Mouse (Mus musculus): Measurements from ENCODE around the gene Atxn1.
A peak's percentile ranks its signal among the peaks of the same experiment; 100 is the strongest.

The Atxn1 gene

DNA sequence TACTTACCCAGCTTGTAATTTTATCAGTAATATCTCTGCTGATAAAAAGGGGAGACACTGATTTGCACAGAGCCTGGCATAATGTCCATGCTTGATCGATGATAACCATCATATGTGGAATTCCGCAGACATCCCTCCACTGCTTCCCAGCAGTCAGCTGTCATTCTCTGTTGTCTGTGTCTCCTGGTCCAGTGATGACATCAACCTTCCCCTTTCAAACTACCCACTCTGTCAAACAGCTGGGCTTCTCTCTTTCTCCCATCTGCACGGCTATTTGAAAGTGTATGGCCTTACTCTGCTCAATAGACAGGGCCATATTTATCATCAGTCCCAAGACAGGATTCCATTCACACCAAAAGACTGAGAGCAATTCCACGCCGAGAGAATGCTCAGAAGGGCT is 387.4 kb downstream of the Atxn1 start:
- DNase-seq (ENCODE audit: low spot score): no peak

DNA sequence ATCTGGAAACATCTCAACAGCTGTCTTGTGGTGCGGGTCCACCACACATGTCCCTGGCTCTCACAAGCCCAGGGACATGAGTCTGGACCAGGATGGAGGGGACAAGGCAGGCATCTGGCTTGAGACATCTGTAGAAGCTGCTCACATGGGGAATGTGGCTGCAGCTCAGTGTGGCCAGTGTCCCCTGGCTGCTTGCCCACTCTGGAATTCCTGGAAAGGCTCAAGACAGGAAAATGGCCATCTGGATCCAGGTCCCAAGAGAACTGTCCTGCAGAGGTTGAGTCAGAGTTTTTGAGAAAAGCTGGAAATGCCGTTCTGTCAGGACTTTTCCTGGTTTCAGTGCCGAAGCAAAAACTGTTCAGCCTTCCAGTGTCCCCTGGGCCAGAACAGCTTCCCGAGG is 388.6 kb downstream of the Atxn1 start:
- DNase-seq (ENCODE audit: low spot score): no peak

DNA sequence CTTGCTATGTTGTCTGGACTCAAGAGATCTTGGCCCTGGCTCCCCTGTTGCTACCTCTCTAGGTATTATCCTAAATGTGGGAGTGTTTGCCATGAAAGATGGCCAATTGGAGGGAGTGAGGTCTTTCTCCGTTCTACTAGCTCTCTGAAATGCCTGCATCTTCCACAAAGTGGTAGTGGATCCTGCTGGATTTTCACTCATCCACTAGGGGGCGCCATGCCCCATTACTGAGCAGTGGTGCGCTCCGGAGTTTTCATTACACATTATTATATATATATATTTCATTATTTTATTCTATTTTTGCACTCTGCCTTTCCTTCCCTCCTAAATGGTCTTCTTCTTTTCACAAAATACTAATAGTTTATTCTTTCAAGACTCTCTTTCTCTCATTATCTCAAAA is 392.0 kb downstream of the Atxn1 start:
- DNase-seq (ENCODE audit: low spot score): peak; percentile 78

DNA sequence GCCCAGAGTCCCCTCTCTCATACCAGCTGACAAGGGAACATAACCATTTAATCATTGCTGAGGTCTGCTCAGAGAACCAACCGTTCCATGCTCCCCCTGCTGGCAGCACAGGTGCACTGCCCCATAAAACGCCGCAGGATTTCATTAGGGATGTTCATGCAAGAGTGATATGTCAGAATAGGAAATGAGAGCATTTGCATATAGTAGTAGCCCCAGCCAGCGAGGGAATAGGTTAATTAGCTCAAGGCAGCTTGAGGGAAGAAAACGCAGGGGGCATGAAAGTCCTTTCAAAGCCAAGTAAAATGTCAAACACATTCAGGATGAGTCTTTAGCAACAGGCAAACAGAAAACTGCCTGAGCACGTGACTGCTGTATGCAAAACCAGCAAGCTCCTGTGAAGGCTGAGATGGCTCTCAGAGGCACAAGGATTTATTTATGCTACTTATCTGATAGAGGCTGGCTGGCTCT is 393.0 kb downstream of the Atxn1 start:
- DNase-seq (ENCODE audit: low spot score): peak; percentile 93

DNA sequence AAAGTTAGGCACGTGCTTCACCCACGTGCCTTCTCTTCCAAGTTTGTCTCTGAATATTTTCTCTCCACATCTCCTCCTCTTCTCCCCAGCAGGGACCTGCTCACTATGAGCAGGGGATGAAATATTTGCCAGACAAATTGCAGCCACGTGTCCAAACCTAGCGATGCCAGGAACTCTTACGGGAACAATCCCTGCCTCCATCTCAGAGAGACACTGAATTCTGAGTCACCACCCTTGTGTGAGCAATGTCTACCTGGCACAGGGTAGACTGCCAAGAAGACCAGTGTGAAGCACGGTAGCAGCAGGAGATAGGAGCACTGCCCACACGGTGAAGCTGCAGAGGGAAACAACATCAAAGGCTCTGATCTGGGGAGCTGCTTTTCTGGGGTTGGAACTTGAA is 394.9 kb downstream of the Atxn1 start:
- DNase-seq (ENCODE audit: low spot score): no peak

DNA sequence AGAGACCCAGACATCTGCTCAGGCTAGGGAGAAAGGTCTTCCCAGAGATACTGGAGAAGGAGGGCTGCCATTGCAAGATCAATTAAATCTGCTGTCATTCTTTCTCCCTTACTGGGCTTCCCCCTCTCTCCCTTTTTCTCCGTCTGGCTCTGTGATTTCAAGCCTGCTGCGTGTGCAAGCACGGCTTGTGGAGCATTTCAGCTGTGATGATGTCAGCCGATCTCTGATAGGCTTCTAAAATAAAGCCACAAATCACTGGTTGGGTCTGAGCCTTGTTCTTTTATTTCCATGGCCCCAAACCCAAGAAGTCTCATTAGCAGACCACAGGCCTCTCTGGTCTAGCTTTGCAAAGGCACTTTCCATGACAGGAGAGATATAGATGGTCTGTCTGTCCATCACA is 399.9 kb downstream of the Atxn1 start:
- no peak for DNase-seq (ENCODE audit: low spot score)

DNA sequence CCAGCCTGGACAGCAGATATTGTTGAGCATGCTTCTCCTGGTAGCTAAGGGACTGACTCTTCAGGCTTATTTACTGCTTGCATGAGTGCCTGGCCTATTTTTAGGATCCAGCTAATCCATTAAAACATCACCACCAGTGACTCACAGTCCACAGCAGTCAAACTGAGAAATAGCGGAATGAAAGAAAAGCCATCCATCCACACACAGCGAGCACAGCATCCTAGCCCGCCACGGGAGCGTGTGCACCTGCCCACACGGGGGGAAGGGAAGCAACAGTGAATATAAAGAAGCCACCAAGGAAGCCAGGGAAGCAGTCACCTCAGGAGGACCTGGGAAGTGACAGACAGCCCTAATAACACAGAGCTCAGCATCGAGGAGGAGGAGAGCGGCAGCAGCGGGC is 402.8 kb downstream of the Atxn1 start:
- DNase-seq (ENCODE audit: low spot score): no peak

DNA sequence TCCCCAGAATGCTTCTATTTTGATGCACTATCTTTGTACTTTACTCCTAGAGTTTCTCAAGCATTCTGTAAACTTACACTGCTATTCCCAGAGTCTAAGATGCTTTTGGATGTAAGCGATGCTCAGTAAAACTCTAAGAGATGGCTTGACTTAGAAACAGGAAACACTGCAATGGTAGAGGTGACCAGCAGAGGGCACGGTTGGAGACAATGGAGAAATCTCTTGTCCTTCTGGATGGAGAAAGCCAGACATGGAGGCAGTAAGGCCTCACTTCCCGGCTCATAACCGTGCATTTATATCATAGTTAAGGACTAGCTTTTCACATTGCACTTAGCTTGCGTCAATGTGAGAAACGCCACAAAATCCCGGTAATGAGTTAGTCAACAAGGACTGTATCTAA is 404.3 kb downstream of the Atxn1 start:
- peak; percentile 70 for DNase-seq (ENCODE audit: low spot score)

DNA sequence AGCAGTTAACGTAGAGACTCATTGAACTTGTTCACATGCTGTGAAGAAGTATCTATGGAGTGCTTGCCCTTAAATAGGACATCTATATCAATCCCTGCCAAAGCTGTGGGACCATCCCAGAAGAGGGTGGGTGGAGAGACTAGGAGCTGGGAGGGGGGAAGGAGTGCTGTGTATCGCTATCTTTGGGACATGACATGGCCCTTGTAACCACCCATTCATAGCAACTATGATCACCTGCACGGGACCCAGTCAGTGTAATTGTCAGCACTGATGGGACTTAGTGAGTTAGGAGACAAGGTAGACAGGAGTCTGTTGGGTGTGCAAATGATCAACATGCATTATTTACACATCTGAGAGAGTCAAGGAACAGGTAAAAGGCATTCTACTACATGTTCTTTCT is 405.6 kb downstream of the Atxn1 start:
- DNase-seq (ENCODE audit: low spot score): no peak

DNA sequence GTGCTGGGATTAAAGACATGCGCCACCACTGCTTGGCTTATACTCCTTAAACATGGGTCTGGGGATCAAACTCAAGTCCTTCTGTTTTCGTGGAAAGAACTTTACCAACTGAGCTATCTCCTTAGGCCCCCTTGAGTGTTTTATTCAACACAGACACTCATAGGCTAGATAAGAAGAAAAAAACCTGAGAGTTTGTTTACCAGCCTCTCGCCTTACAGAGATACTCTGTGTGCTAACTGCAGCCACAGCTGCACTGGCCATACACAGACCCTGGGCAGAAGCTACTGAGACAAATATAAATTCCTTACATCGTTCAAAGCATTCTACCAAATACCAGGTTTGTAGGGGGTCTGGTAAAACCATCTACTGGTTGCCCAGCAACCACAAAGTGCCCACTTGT is 406.4 kb downstream of the Atxn1 start:
- DNase-seq (ENCODE audit: low spot score): no peak

DNA sequence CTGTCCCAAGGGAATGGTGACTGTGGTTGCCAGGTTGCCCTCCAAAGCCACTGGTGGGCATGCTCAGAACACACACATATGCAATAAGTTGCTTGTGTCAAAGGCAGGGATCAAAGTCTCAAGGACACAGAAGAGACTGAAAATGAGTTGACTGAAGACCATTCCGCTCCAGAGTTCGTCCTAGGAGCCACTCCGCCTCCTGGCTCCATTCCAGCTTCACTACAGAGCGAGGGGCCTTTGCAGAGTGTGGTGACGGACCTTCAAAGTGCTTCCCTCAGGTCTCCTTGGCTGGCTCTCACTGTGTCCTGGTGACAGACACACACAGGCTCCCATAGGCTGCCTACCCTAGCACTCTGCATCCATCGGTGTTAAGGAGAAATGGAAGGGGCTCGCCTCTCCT is 411.1 kb downstream of the Atxn1 start:
- no peak for DNase-seq (ENCODE audit: low spot score)

DNA sequence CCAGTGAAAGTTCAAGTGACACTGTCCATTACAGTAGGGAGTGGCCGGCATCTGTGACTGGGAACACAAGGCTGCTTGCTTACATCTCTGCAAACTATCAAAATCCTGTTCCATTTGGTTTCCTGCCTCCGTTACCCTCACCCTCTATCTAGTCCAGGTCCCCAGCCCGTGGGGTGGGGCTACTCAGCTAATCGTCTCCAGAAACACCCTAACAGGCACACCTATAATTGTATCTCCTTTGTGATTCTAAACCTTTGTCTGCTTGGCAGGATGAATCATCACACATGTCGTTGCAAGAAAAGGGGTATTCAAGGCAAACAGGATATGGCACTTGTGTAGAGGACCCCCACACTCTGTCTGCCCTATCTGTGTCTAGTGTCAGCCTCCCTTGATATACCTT is 417.3 kb downstream of the Atxn1 start:
- no peak for DNase-seq (ENCODE audit: low spot score)

DNA sequence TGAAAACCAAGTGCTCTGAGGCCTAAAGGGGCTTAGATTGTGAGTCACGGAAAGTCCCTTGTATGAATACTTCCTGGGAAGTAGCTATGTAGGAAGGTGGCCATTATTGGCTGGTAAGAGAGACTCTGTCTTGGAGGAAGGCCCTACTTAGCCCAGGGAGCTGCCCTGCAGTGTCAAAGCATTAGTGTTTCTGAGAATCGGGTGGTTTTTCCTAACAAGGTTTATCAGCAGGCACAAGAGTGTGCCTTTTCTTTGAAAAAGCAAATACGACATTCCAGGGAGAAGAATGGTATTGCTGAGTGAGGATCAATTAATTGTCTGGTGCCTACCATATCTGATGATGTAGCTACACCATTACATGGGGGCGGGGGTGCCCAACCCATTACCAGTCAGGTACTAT is 417.9 kb downstream of the Atxn1 start:
- DNase-seq (ENCODE audit: low spot score): no peak

DNA sequence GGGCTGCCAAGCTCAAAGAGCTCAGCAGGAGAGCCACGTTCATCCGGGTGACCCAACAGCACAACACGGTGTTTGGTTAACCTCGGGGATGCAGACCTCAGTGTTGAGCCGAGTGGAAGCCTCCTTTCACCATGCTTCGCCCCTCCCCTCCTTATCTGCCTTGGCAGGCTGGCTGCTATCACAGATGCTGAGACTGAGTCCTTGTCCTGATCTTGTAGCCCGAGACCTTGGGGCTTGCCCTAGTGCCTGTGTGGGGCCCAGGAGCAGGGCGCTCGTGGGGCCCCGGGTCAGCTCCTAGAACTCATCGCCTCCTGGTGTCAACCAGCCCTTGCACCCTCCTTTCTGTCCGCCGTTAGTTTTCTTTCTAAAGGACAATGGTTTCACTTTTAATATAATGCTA is 418.8 kb downstream of the Atxn1 start:
- no peak for DNase-seq (ENCODE audit: low spot score)

DNA sequence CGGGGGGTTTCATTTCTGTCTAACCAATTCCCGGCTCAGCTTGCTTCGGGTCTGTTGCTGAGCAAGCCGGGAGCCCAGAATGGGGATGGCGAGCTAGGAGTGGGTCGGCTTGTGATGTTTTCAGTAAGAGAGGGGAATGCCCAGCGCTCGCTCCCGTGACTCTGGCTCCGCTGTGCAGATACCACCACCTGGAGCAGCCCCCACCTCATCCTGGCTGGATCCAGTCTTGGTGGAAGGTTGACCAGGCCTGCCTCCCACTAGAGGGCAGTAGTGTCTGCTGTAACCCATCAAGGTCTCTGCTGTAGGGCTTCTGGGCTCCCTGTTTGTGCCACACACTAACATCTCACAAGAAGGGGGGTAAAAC is 425.6 kb downstream of the Atxn1 start:
- DNase-seq (ENCODE audit: low spot score): peak; percentile 90

DNA sequence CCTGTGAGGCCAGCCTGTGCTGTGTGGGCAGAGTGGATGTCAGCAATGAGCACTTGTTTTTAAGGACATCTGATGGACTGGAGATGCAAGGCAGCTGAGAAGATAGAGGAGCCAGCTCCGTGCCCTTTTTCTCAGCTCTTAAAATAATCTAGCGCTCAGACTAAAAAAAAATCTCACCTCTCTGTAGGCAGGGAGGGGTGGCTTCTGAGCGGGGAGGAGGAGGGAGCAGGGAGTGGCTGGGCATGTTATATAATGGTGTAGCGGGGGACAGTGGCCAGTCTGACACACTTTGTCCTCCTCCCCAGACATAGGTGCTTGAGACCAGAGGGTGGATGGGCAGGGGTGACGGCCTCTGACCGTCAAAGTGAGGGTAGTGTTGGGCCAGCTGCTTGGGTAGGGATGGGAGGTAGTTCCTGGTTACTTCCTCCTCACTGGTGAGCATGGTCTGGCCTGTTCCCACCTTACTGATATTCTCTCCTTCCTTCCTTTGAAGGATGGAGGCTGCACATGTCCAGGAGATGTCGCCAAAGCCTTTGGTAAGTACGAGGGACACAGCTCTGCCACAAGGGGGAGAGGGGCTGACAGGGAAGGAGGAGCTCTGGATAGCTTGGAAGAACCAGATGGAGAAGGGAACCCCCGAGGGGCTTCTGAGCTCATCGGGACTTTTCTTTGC is 426.1 kb downstream of the Atxn1 start:
- DNase-seq (ENCODE audit: low spot score): peak; percentile 84

DNA sequence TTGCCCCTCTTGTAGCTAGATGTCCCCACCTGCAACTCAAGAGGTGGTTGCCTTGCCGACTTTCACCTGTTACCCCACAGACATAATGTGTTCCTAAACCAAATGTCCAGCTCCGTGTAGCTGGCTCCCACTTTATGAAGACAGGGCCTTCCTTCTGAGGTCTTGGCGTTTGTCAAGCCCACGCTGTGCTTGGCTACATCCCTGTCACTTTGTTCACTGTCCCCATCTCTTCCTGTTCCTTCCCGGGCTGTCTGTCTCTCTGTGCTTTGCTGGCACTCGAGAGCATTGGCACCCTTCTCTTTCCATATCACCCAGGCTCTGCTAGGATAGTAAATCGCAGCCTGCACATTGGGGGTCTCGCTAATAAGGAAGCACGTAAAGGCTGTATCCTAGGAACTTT is 426.7 kb downstream of the Atxn1 start:
- DNase-seq (ENCODE audit: low spot score): no peak

DNA sequence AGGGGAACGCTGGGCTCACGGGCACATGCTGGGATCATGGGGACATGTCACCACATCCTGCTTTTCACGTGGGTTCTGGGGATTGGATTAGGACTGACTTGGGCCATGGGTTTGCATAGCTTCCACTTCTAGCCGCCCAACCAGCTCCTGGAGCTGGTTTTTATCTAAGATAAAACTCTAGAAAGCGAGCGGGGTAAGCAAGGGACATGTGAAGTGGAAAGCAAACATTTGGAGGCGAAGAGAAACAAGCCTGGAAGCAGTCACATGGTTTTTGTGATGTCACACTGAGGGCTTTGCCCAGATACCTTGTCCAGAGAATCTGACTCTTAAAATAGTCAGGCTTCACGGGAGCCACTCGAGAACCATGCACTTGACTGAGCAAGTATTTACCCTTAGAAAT is 427.7 kb downstream of the Atxn1 start:
- DNase-seq (ENCODE audit: low spot score): no peak

DNA sequence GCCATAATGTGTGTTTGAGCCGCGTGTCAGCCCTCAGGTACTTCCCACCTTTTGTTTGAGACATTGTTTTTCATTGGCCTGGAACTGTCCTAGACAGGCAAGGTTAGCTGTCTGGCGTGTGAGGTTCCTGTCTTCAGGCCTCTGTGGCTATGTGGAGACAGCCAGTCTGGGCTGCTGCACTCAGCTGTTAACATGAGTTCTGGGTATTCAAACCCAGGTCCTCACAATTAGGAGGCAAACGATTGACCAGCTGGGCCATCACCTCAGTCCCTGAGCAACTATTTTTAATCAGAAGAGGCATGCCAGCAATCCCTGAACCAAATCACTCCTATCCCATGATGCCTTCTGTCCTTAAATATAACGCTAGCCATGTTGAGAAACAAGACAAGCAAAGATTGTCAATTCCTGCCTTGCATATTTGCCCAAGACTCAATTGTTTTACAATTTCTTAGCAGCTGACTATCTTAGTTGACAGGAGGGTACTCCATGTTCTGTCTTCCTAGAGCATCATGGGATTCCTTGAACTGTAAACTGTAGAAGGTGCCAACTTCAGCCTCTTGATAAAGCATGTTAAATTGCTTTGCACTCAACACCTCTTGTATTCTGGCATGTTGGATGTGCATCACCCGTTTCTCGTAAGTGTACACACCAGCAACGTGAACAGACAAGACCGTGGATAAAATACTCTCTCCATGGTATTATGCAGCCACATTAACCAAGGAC is 428.9 kb downstream of the Atxn1 start:
- DNase-seq (ENCODE audit: low spot score): no peak

DNA sequence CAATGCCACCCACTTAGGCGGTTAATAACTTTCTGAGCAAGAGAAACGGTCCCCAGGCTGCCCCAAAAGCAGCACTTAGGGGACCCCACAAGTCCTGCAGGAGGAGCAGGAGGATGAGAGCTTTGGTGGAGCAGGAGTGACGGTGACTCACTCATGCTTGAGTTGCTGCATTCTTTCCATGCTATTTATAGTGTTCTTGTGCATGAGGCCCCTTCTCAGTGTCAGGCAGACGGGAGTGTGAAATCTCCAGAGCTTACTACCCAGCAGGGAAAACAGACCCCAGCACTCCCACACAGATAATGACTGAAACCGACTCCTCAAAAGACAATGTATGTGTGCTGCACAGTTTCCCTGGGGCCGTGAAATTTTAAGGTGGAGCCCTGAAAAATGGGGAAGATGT is 434.1 kb downstream of the Atxn1 start:
- DNase-seq (ENCODE audit: low spot score): peak; percentile 61

DNA sequence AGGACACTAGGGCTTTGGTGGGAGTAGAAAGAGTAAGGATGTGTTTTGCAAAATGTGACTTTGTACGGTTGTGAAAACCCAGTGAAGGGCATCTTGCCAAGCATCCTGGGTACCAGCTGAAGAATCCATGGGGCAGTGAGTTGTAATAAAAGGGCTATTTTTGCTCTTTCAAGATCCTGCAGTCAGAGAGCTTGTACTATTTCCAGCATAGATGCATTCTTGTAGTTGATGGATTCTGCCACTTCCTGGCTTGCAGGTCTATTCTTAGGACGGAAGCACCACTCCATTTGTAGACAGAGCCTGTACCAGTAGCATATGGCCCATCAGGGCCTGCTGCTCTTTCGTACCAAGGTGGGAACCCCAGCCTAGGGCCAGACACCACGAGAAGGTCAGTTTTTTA is 436.0 kb downstream of the Atxn1 start:
- no peak for DNase-seq (ENCODE audit: low spot score)

DNA sequence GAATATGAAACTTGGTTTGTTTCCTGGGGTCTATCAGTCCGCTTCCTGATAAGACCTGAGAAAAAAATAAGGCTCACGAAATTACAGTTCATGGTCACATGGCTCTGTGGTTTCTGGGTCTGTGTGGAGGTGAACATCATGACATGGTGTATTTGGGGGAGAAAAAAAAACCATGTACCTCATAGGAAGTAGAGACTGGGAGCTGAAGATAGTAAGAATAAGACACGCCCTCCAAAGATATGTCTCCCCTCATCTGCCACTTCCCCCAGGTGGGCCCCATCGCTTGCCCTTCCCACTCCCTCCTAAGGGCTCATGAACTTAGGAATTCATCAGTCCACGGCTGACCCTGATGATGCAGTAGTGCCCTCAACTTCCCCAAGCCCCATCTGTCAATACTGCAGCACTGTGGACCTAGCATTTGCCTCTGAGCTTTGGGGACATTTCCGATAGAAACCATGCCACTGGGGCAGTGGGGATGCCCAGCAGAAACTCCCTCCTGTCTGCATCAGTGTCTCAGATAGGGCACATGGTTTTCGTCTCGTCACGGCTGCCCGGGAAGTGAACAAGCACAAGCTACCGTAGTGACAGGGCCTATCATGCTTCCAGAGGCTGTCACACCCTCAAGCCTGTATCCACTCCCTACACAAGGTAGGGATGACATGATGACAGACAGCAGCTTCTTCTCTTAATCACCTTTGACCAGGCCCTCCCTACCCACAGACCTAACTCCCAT is 437.4 kb downstream of the Atxn1 start:
- DNase-seq (ENCODE audit: low spot score): no peak

DNA sequence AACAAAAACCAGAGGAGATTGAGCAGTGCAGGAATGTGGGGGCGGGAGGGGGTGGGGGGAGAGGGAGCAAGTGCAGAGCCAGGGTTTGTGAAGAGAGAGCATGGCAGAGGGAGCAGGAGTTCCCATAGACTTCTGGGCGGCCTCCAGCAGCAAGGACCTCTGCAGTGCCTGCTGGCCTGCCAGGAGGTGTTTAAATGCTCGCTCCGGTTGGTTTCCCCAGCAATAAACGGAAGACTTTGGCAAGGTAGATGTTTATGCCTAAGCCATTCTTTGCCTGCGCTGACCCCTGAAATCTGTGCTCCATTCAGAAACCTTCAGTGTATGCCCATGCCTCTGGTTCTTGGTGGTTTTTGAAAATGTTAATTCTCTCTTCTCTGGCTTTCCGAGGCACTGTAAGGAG is 438.6 kb downstream of the Atxn1 start:
- DNase-seq (ENCODE audit: low spot score): no peak
